Mouse (Mus musculus): ENCODE results near the gene Tmem268. TPM values are rescaled to one million over a fixed set of nuclear protein-coding genes. Genes with fewer than 3 reads are reported as not detected.

Tmem268 gene
- polyA plus RNA-seq, 1 experiment, result 0.04 TPM

DNA sequence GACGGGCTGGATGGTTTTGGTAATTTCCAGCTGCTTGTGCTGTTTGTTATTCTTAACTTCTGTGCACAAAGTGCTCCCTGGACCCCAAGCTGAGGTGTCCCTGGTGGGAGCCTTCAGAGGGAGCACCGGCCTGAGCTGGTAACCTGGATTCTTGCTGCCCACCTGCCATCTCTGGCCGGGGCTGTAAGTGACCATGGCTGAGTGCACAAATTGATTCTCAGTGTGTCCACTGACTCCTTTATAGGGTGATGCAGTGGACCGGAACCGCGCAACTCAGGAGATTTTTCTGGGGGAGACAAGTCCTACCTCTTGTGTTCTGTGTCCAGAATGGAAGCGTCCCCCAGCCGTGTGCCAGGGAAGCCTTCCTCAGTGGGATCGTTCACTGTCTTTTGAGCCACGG is 26.6 kb downstream of the Tmem268 start:
- TF ChIP-seq TAL1 (IDR thresholded peaks at IDR 0.05; ENCODE audit: low read length) (no peak), GATA1 (IDR thresholded peaks at IDR 0.05; ENCODE audit: low read length) (no peak)
- no peaks in the 10 kb centered on the region for H3K27me3 ChIP-seq (ENCODE audit: control insufficient read depth)

GRCm38 (mm10) chr4:63586240-63586639 is 27.7 kb downstream of the Tmem268 start:
- TF ChIP-seq GATA1 (IDR thresholded peaks at IDR 0.05; ENCODE audit: low read length), result no peak
- TF ChIP-seq TAL1 (IDR thresholded peaks at IDR 0.05; ENCODE audit: low read length), result no peak
- Histone ChIP-seq H3K27me3 (ENCODE audit: control insufficient read depth) (no peaks in the 10 kb centered on the region), H3K4me3 (replicated peaks) (no peak overlapping the region), H3K4me1 (ENCODE audit: control insufficient read depth) (no peaks in the 10 kb centered on the region), H3K9me3 (ENCODE audit: control insufficient read depth, low read length) (no peaks in the 10 kb centered on the region), H3K36me3 (ENCODE audit: control insufficient read depth) (peaks cover 6% of the 10 kb centered on the region; the same call in 1 of the 2 replicates)

More for the DNA sequence above, 26.6 kb downstream of the Tmem268 start:
- Histone ChIP-seq H3K9me3 (ENCODE audit: control insufficient read depth, low read length) (no peaks in the 10 kb centered on the region), H3K4me1 (ENCODE audit: control insufficient read depth) (no peaks in the 10 kb centered on the region), H3K36me3 (ENCODE audit: control insufficient read depth) (peaks cover 6% of the 10 kb centered on the region; the same call in 1 of the 2 replicates), H3K4me3 (replicated peaks) (no peak overlapping the region)

DNA sequence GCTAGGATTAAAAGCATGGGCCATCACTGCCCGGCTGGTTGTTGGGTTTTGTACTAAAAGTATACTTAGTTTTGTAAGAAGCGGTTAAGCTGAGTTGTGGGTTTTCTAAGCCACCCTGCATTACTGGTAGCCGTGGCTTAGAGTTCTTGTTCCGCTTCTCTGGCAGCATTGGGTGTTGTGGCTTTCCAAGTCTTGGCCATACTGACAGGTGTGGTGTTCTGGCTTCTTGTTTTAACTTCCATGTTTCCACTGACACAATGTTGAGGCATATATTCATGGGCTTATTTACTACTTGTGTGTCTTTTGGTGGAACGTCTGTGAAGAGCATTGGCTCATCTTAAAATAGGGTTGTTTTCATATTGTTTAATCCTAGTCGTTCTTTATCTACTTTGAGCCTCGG is 31.4 kb downstream of the Tmem268 start:
- TF ChIP-seq TAL1 (IDR thresholded peaks at IDR 0.05; ENCODE audit: low read length) (no peak), GATA1 (IDR thresholded peaks at IDR 0.05; ENCODE audit: low read length) (no peak)
- Histone ChIP-seq H3K4me3 (replicated peaks) (no peak overlapping the region), H3K27me3 (ENCODE audit: control insufficient read depth) (no peaks in the 10 kb centered on the region), H3K36me3 (ENCODE audit: control insufficient read depth) (no peaks in the 10 kb centered on the region), H3K9me3 (ENCODE audit: control insufficient read depth, low read length) (no peaks in the 10 kb centered on the region), H3K4me1 (ENCODE audit: control insufficient read depth) (no peaks in the 10 kb centered on the region)

- H3K36me3 ChIP-seq (ENCODE audit: control insufficient read depth), result no peaks in the 10 kb centered on the region
- H3K9me3 ChIP-seq (ENCODE audit: control insufficient read depth, low read length), result no peaks in the 10 kb centered on the region
- H3K4me1 ChIP-seq (ENCODE audit: control insufficient read depth), result no peaks in the 10 kb centered on the region
- no peaks in the 10 kb centered on the region for H3K27me3 ChIP-seq (ENCODE audit: control insufficient read depth)
- no peak overlapping the region for H3K4me3 ChIP-seq (replicated peaks)
- TF ChIP-seq TAL1 (IDR thresholded peaks at IDR 0.05; ENCODE audit: low read length), result no peak
These were observed 32.0 kb downstream of the Tmem268 start for GRCm38 (mm10) chr4:63590538-63590937.

GRCm38 (mm10) chr4:63594459-63595110 is 36.0 kb downstream of the Tmem268 start:
- H3K36me3 ChIP-seq (ENCODE audit: control insufficient read depth), result no peaks in the 10 kb centered on the region
- no peak overlapping the region for H3K4me3 ChIP-seq (replicated peaks)
- H3K4me1 ChIP-seq (ENCODE audit: control insufficient read depth), result no peaks in the 10 kb centered on the region
- H3K9me3 ChIP-seq (ENCODE audit: control insufficient read depth, low read length), result no peaks in the 10 kb centered on the region
- no peaks in the 10 kb centered on the region for H3K27me3 ChIP-seq (ENCODE audit: control insufficient read depth)
- no peak for TF ChIP-seq GATA1 (IDR thresholded peaks at IDR 0.05; ENCODE audit: low read length)
- no peak for TF ChIP-seq TAL1 (IDR thresholded peaks at IDR 0.05; ENCODE audit: low read length)

DNA sequence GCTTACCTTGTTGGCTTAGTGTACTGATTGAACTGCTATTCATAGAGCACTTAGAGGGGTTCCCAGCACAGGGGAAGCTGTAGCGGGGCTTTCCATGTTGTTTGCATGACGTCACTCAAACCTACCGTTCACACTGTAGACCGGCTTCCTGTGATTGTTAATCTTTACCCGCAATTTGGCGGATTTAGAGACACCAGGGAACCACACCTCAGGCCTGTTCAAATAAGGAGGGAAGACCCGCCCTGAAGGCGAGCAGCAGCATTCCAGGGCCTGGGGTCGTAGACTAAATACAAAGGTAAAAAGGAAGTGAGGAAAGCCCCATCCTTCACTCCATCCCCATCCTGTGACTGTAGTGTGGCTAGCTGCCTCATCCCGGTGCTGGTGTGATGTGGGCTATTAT is 36.7 kb downstream of the Tmem268 start:
- Histone ChIP-seq H3K4me3 (replicated peaks) (no peak overlapping the region), H3K9me3 (ENCODE audit: control insufficient read depth, low read length) (no peaks in the 10 kb centered on the region), H3K27me3 (ENCODE audit: control insufficient read depth) (no peaks in the 10 kb centered on the region), H3K36me3 (ENCODE audit: control insufficient read depth) (no peaks in the 10 kb centered on the region), H3K4me1 (ENCODE audit: control insufficient read depth) (no peaks in the 10 kb centered on the region)
- no peak for TF ChIP-seq GATA1 (IDR thresholded peaks at IDR 0.05; ENCODE audit: low read length)
- TF ChIP-seq TAL1 (IDR thresholded peaks at IDR 0.05; ENCODE audit: low read length), result no peak

GRCm38 (mm10) chr4:63596010-63596409 is 37.4 kb downstream of the Tmem268 start:
- Histone ChIP-seq H3K4me1 (ENCODE audit: control insufficient read depth) (no peaks in the 10 kb centered on the region), H3K27me3 (ENCODE audit: control insufficient read depth) (no peaks in the 10 kb centered on the region), H3K4me3 (replicated peaks) (no peak overlapping the region), H3K9me3 (ENCODE audit: control insufficient read depth, low read length) (no peaks in the 10 kb centered on the region), H3K36me3 (ENCODE audit: control insufficient read depth) (no peaks in the 10 kb centered on the region)
- no peak for TF ChIP-seq GATA1 (IDR thresholded peaks at IDR 0.05; ENCODE audit: low read length)
- TF ChIP-seq TAL1 (IDR thresholded peaks at IDR 0.05; ENCODE audit: low read length), result no peak

GRCm38 (mm10) chr4:63600786-63601185 is 42.2 kb downstream of the Tmem268 start:
- Histone ChIP-seq H3K9me3 (ENCODE audit: control insufficient read depth, low read length) (no peaks in the 10 kb centered on the region), H3K4me1 (ENCODE audit: control insufficient read depth) (no peaks in the 10 kb centered on the region), H3K27me3 (ENCODE audit: control insufficient read depth) (no peaks in the 10 kb centered on the region), H3K36me3 (ENCODE audit: control insufficient read depth) (no peaks in the 10 kb centered on the region), H3K4me3 (replicated peaks) (no peak overlapping the region)
- TF ChIP-seq GATA1 (IDR thresholded peaks at IDR 0.05; ENCODE audit: low read length) (no peak), TAL1 (IDR thresholded peaks at IDR 0.05; ENCODE audit: low read length) (no peak)

DNA sequence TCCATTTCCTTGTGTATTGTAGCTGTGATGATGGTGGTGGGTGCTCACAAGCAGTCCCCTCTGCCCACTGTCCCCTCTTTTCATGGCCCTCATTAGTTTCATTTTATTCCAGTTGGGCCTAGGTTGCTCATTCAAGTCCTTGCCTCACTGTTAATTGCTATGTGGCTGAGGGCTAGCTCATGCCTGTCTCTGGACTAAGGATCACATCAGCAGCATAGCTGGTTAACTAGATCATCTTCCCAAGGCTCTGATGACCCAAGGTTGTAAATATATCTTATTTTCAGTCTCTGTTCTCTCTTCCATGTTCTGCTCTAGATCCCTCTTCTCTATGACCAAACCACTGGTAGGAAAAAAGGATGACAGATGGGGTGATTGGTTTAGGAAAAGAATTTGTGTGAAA is 42.7 kb downstream of the Tmem268 start:
- no peak overlapping the region for H3K4me3 ChIP-seq (replicated peaks)
- no peaks in the 10 kb centered on the region for H3K4me1 ChIP-seq (ENCODE audit: control insufficient read depth)
- TF ChIP-seq GATA1 (IDR thresholded peaks at IDR 0.05; ENCODE audit: low read length) (no peak), TAL1 (IDR thresholded peaks at IDR 0.05; ENCODE audit: low read length) (no peak)
- no peaks in the 10 kb centered on the region for H3K27me3 ChIP-seq (ENCODE audit: control insufficient read depth)
- no peaks in the 10 kb centered on the region for H3K36me3 ChIP-seq (ENCODE audit: control insufficient read depth)
- H3K9me3 ChIP-seq (ENCODE audit: control insufficient read depth, low read length), result no peaks in the 10 kb centered on the region

DNA sequence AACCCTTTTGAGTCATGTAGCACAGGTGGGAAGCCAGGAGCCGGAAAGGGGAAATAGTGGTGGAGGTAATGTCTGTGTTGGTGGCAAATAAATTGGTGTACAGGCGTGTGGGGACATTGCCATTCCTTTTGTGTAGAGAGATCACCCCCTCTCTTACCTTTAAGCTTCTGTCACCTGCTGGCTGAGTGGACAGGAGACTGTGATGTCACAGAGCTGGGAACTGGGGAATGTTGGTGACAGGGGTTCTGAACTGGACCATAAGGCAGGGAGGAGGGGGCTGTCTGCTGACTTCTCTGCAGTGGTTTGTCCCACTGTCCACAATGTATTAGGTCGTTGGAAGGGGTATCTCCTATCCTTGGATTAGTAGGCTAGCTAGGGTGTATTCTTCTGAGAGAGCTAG is 46.4 kb downstream of the Tmem268 start, which contains the start of gene Gm11213:
Gm11213 (minus strand) TSS at position 317 of the 400 bp plus-strand sequence.
- no peak within 1 kb of the TSS for H3K4me3 ChIP-seq (replicated peaks)
- no peaks in the 10 kb centered on the region for H3K36me3 ChIP-seq (ENCODE audit: control insufficient read depth)
- H3K9me3 ChIP-seq (ENCODE audit: control insufficient read depth, low read length), result no peaks in the 10 kb centered on the region
- no peaks in the 10 kb centered on the region for H3K4me1 ChIP-seq (ENCODE audit: control insufficient read depth)
- TF ChIP-seq TAL1 (IDR thresholded peaks at IDR 0.05; ENCODE audit: low read length), result no peak
- TF ChIP-seq GATA1 (IDR thresholded peaks at IDR 0.05; ENCODE audit: low read length), result no peak
- no peaks in the 10 kb centered on the region for H3K27me3 ChIP-seq (ENCODE audit: control insufficient read depth)

Data from erythroblast, embryonic 14.5 days (primary cell).